Mouse (Mus musculus): ENCODE measurements around the gene Tab1. TPM values are rescaled to one million over a fixed set of nuclear protein-coding genes. Genes with fewer than 3 reads are reported as not detected.

Tab1 gene
- polyA plus RNA-seq, 1 experiment from 2014 or later, result 21.6 TPM

DNA sequence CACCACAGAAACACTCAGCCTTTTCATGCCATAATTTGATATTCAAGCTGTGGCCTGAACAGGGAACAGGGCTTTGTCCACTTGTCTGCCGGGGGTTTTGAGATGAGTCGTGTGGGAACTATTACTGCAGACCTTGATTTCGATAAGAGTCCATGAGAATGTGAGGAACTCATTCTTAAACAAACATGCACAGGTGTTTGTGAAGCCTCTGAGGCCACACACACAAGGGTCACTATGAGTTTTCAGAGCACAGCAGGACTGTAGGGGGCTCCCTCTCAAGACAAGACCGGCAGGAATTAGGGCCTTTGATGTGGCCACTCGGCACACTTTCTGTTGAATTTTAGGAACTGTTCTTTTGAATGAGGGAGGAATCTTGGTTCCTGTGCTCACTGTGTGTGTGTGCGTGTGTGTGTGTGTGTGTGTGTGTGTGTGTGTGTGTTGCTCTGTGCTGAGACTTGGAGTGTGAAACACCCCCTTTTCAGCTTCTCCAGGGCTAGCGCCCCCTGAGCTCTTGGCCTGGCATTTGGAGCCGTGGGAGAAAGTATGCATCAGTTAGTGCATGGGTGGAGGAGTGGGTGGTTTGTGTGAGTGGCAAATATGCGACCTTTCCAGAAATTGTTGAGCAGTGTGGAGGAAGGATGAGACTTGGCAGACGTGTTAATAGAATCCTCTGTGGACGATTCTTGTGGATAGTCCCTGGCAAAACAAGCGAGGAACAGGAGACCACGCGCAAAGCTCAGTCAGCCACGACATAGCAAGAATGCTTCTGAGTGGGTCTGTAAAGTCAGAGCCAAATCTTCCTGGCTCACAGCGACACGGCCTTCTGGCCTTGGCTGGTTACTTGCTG lies 5.2 kb downstream of the Tab1 start:
- ATAC-seq (ENCODE audit: low FRiP score) (no peak), DNase-seq (ENCODE audit: low spot score) (no peak)
- no peaks in the 10 kb centered on the region for H3K9me3 ChIP-seq (ENCODE audit: control insufficient read depth, low read length)
- H3K4me2 ChIP-seq (replicated peaks; ENCODE audit: low read depth, low read length), result no peak overlapping the region
- H3K4me3 ChIP-seq (ENCODE audit: low read depth, low read length), result no peak overlapping the region
- H3K4me1 ChIP-seq (replicated peaks; ENCODE audit: control insufficient read depth, insufficient read depth, low read length), result peaks cover 10% of the 10 kb centered on the region
- WGBS, result 71% methylated on average over 17 of the region's 17 CpGs
- H3K36me3 ChIP-seq (ENCODE audit: control insufficient read depth, insufficient read depth, low read length), result peaks cover 3% of the 10 kb centered on the region; the same call in 1 of the 2 replicates
- no peak overlapping the region for H3K27ac ChIP-seq (ENCODE audit: low read depth, low read length)
- no peaks in the 10 kb centered on the region for H3K27me3 ChIP-seq (ENCODE audit: control insufficient read depth, insufficient read depth, low read length)
- no peak overlapping the region for H3K9ac ChIP-seq (ENCODE audit: low read depth, low read length)

- WGBS, result 96% methylated on average over 2 of the region's 2 CpGs
- Histone ChIP-seq H3K9ac (ENCODE audit: low read depth, low read length) (no peak overlapping the region), H3K4me3 (ENCODE audit: low read depth, low read length) (no peak overlapping the region), H3K9me3 (ENCODE audit: control insufficient read depth, low read length) (no peaks in the 10 kb centered on the region), H3K4me2 (replicated peaks; ENCODE audit: low read depth, low read length) (no peak overlapping the region), H3K27me3 (ENCODE audit: control insufficient read depth, insufficient read depth, low read length) (no peaks in the 10 kb centered on the region), H3K36me3 (ENCODE audit: control insufficient read depth, insufficient read depth, low read length) (peaks cover 3% of the 10 kb centered on the region; the same call in 1 of the 2 replicates), H3K4me1 (replicated peaks; ENCODE audit: control insufficient read depth, insufficient read depth, low read length) (0 out of 2 replicates have a peak, but pooled peaks cover 2% of the 10 kb centered on the region), H3K27ac (ENCODE audit: low read depth, low read length) (no peak overlapping the region)
- no peak for DNase-seq (ENCODE audit: low spot score)
- no peak for ATAC-seq (ENCODE audit: low FRiP score)
Observed at GRCm38 (mm10) chr15:80140302-80140701, 7.4 kb downstream of the Tab1 start.

- Histone ChIP-seq H3K27me3 (ENCODE audit: control insufficient read depth, insufficient read depth, low read length) (no peaks in the 10 kb centered on the region), H3K36me3 (ENCODE audit: control insufficient read depth, insufficient read depth, low read length) (peaks cover 3% of the 10 kb centered on the region; the same call in 1 of the 2 replicates), H3K4me2 (replicated peaks; ENCODE audit: low read depth, low read length) (no peak overlapping the region), H3K27ac (ENCODE audit: low read depth, low read length) (no peak overlapping the region), H3K9me3 (ENCODE audit: control insufficient read depth, low read length) (no peaks in the 10 kb centered on the region), H3K9ac (ENCODE audit: low read depth, low read length) (no peak overlapping the region), H3K4me3 (ENCODE audit: low read depth, low read length) (no peak overlapping the region), H3K4me1 (replicated peaks; ENCODE audit: control insufficient read depth, insufficient read depth, low read length) (0 out of 2 replicates have a peak, but pooled peaks cover 2% of the 10 kb centered on the region)
- 95% methylated on average over 3 of the region's 3 CpGs for WGBS
- DNase-seq (ENCODE audit: low spot score) (no peak), ATAC-seq (ENCODE audit: low FRiP score) (no peak)
Observed at GRCm38 (mm10) chr15:80140878-80141277, 8.0 kb downstream of the Tab1 start.

DNA sequence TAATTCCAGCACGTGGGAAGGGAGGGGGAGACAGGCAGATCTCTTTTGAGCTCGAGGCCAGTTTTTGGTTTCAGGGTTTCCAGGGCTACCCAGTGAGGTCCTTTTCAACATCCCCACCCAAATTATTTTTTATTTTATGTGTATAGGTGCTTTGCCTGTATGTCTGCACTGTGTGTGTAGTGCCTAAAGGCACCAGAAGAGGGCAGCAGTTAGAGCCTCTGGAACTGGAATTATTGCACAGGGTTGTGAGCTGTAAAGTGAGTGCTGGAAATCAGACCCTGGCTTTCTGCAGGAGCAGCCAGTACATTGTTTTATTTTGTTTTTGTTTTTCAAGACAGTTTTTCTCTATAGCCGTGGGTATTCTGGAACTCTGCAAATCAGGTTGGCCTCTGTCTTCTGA lies 9.2 kb downstream of the Tab1 start:
- Histone ChIP-seq H3K9me3 (ENCODE audit: control insufficient read depth, low read length) (no peaks in the 10 kb centered on the region), H3K27me3 (ENCODE audit: control insufficient read depth, insufficient read depth, low read length) (no peaks in the 10 kb centered on the region), H3K4me3 (ENCODE audit: low read depth, low read length) (no peak overlapping the region), H3K36me3 (ENCODE audit: control insufficient read depth, insufficient read depth, low read length) (peaks cover 3% of the 10 kb centered on the region; the same call in 1 of the 2 replicates), H3K4me2 (replicated peaks; ENCODE audit: low read depth, low read length) (no peak overlapping the region), H3K9ac (ENCODE audit: low read depth, low read length) (no peak overlapping the region), H3K4me1 (replicated peaks; ENCODE audit: control insufficient read depth, insufficient read depth, low read length) (no peaks in the 10 kb centered on the region), H3K27ac (ENCODE audit: low read depth, low read length) (no peak overlapping the region)
- ATAC-seq (ENCODE audit: low FRiP score) (no peak), DNase-seq (ENCODE audit: low spot score) (no peak)
- 94% methylated on average over 3 of the region's 3 CpGs for WGBS

- no peaks in the 10 kb centered on the region for H3K27me3 ChIP-seq (ENCODE audit: control insufficient read depth, insufficient read depth, low read length)
- DNase-seq (ENCODE audit: low spot score), result no peak
- H3K9me3 ChIP-seq (ENCODE audit: control insufficient read depth, low read length), result no peaks in the 10 kb centered on the region
- no peak for ATAC-seq (ENCODE audit: low FRiP score)
- H3K4me2 ChIP-seq (replicated peaks; ENCODE audit: low read depth, low read length), result no peak overlapping the region
- peaks cover 3% of the 10 kb centered on the region; the same call in 1 of the 2 replicates for H3K36me3 ChIP-seq (ENCODE audit: control insufficient read depth, insufficient read depth, low read length)
- 93% methylated on average over 6 of the region's 6 CpGs for WGBS
- no peak overlapping the region for H3K4me3 ChIP-seq (ENCODE audit: low read depth, low read length)
- H3K27ac ChIP-seq (ENCODE audit: low read depth, low read length), result no peak overlapping the region
- no peaks in the 10 kb centered on the region for H3K4me1 ChIP-seq (replicated peaks; ENCODE audit: control insufficient read depth, insufficient read depth, low read length)
- H3K9ac ChIP-seq (ENCODE audit: low read depth, low read length), result no peak overlapping the region
Observed at GRCm38 (mm10) chr15:80143760-80144159, 10.8 kb downstream of the Tab1 start.

DNA sequence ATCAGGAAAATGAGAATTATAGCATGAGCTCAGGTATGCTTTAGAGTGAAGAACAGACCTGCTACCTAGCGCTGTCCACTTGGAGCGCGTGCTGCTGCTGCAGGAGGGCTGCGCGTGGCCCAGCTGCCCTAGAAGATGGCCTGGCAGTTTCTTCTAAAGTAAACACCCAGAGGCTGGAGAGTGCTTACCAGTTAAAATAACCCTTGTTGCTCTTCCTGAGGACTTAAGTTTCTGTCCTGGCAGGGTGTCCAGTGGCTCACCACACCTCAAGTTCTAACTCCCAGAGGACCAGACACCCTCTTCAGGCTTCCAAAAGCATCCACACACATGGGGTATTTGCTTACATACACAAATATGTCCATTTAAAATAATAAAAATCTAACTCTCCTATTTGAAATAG lies 12.5 kb downstream of the Tab1 start:
- no peak overlapping the region for H3K4me3 ChIP-seq (ENCODE audit: low read depth, low read length)
- ATAC-seq (ENCODE audit: low FRiP score) (no peak), DNase-seq (ENCODE audit: low spot score) (no peak)
- peaks cover 3% of the 10 kb centered on the region; the same call in 1 of the 2 replicates for H3K36me3 ChIP-seq (ENCODE audit: control insufficient read depth, insufficient read depth, low read length)
- H3K4me2 ChIP-seq (replicated peaks; ENCODE audit: low read depth, low read length), result no peak overlapping the region
- no peak overlapping the region for H3K9ac ChIP-seq (ENCODE audit: low read depth, low read length)
- H3K27ac ChIP-seq (ENCODE audit: low read depth, low read length), result no peak overlapping the region
- WGBS, result 92% methylated on average over 5 of the region's 5 CpGs
- no peaks in the 10 kb centered on the region for H3K9me3 ChIP-seq (ENCODE audit: control insufficient read depth, low read length)
- no peaks in the 10 kb centered on the region for H3K4me1 ChIP-seq (replicated peaks; ENCODE audit: control insufficient read depth, insufficient read depth, low read length)
- H3K27me3 ChIP-seq (ENCODE audit: control insufficient read depth, insufficient read depth, low read length), result no peaks in the 10 kb centered on the region

DNA sequence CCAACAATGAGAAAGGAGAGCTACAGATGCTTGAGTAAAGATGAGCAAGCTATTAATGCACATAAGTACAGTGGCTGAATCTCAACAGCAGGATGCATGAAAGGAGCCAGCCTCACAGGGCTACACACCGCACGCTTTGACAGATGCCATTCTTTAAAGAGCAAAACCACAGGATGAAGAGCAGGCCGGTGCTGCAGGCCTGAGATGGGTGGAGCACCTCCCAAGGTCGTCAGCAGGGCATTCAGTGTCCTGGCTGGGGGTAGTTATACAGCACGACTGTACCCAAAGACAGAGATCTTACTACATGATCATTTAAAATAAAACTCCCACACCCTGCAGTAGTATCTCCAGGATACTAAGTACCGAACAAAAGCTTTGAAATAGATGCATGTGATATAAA lies 13.2 kb downstream of the Tab1 start:
- H3K9me3 ChIP-seq (ENCODE audit: control insufficient read depth, low read length), result no peaks in the 10 kb centered on the region
- WGBS, result 72% methylated on average over 6 of the region's 6 CpGs
- no peaks in the 10 kb centered on the region for H3K4me1 ChIP-seq (replicated peaks; ENCODE audit: control insufficient read depth, insufficient read depth, low read length)
- H3K4me3 ChIP-seq (ENCODE audit: low read depth, low read length), result no peak overlapping the region
- no peak for DNase-seq (ENCODE audit: low spot score)
- H3K36me3 ChIP-seq (ENCODE audit: control insufficient read depth, insufficient read depth, low read length), result peaks cover 3% of the 10 kb centered on the region; the same call in 1 of the 2 replicates
- ATAC-seq (ENCODE audit: low FRiP score), result no peak
- H3K9ac ChIP-seq (ENCODE audit: low read depth, low read length), result no peak overlapping the region
- no peak overlapping the region for H3K27ac ChIP-seq (ENCODE audit: low read depth, low read length)
- no peak overlapping the region for H3K4me2 ChIP-seq (replicated peaks; ENCODE audit: low read depth, low read length)
- no peaks in the 10 kb centered on the region for H3K27me3 ChIP-seq (ENCODE audit: control insufficient read depth, insufficient read depth, low read length)

- no peaks in the 10 kb centered on the region for H3K36me3 ChIP-seq (ENCODE audit: control insufficient read depth, insufficient read depth, low read length)
- H3K4me1 ChIP-seq (replicated peaks; ENCODE audit: control insufficient read depth, insufficient read depth, low read length), result no peaks in the 10 kb centered on the region
- H3K27ac ChIP-seq (ENCODE audit: low read depth, low read length), result no peak overlapping the region
- no peak for ATAC-seq (ENCODE audit: low FRiP score)
- H3K9ac ChIP-seq (ENCODE audit: low read depth, low read length), result no peak overlapping the region
- no peaks in the 10 kb centered on the region for H3K27me3 ChIP-seq (ENCODE audit: control insufficient read depth, insufficient read depth, low read length)
- H3K9me3 ChIP-seq (ENCODE audit: control insufficient read depth, low read length), result no peaks in the 10 kb centered on the region
- WGBS, result 91% methylated on average over 14 of the region's 14 CpGs
- H3K4me3 ChIP-seq (ENCODE audit: low read depth, low read length), result no peak overlapping the region
- DNase-seq (ENCODE audit: low spot score), result no peak
- H3K4me2 ChIP-seq (replicated peaks; ENCODE audit: low read depth, low read length), result no peak overlapping the region
Observed at GRCm38 (mm10) chr15:80147090-80147489, 14.2 kb downstream of the Tab1 start.

- ATAC-seq (ENCODE audit: low FRiP score) (no peak), DNase-seq (ENCODE audit: low spot score) (no peak)
- no peak overlapping the region for H3K9ac ChIP-seq (ENCODE audit: low read depth, low read length)
- H3K27me3 ChIP-seq (ENCODE audit: control insufficient read depth, insufficient read depth, low read length), result no peaks in the 10 kb centered on the region
- no peaks in the 10 kb centered on the region for H3K9me3 ChIP-seq (ENCODE audit: control insufficient read depth, low read length)
- no peaks in the 10 kb centered on the region for H3K36me3 ChIP-seq (ENCODE audit: control insufficient read depth, insufficient read depth, low read length)
- WGBS, result 74% methylated on average over 5 of the region's 5 CpGs
- H3K4me1 ChIP-seq (replicated peaks; ENCODE audit: control insufficient read depth, insufficient read depth, low read length), result no peaks in the 10 kb centered on the region
- H3K27ac ChIP-seq (ENCODE audit: low read depth, low read length), result no peak overlapping the region
- H3K4me2 ChIP-seq (replicated peaks; ENCODE audit: low read depth, low read length), result no peak overlapping the region
- no peak overlapping the region for H3K4me3 ChIP-seq (ENCODE audit: low read depth, low read length)
Observed at GRCm38 (mm10) chr15:80147511-80147910, 14.6 kb downstream of the Tab1 start.
